Mouse (Mus musculus) stomach, postnatal 0 days (tissue): ENCODE results near the gene Slain2. TPM values are rescaled to one million over a fixed set of nuclear protein-coding genes. Genes with fewer than 3 reads are reported as not detected.
A peak's percentile ranks its signal among the peaks of the same experiment; 100 is the strongest.

Source experiments
- ATAC-seq: fragments of 200-750 bp; cut with Nextera tagmentation; 2 replicates; pipeline ENCODE4 v1.8.0; 2017; ENCODE audit not compliant: low FRiP score, low TSS enrichment
- DNase-seq: peaks from one replicate; pipeline ENCODE4 v3.0.0-alpha.2; 2016; ENCODE audit warnings: low spot score
- H3K27ac ChIP-seq: fragments of 300-500 bp; sonication (generic); replicated peaks from 2 replicates; pipeline ENCODE4 v1.5.1; 2014; ENCODE audit warnings: mild to moderate bottlenecking, control low read depth
- H3K27me3 ChIP-seq: fragments of 300-500 bp; sonication (generic); 2 replicates; pipeline ENCODE4 v1.6.1; 2014; ENCODE audit warnings: low read length; ENCODE audit not compliant: control insufficient read depth, insufficient read depth
- H3K36me3 ChIP-seq: fragments of 300-500 bp; sonication (generic); 2 replicates; pipeline ENCODE4 v1.6.1; 2014; ENCODE audit warnings: low read length, mixed read lengths; ENCODE audit not compliant: control insufficient read depth, insufficient read depth
- H3K4me1 ChIP-seq: fragments of 300-500 bp; sonication (generic); replicated peaks from 2 replicates; pipeline ENCODE4 v1.6.1; 2014; ENCODE audit warnings: antibody characterized with exemption; ENCODE audit not compliant: control insufficient read depth, insufficient read depth
- H3K4me2 ChIP-seq: fragments of 300-500 bp; sonication (generic); replicated peaks from 2 replicates; pipeline ENCODE4 v1.6.1; 2014; ENCODE audit warnings: low read depth, mild to moderate bottlenecking, control low read depth, moderate library complexity
- H3K4me3 ChIP-seq: fragments of 300-500 bp; sonication (generic); 2 replicates; pipeline ENCODE4 v1.5.1; 2014; ENCODE audit warnings: low read depth, low read length, control low read depth
- H3K9ac ChIP-seq: fragments of 300-500 bp; sonication (generic); 2 replicates; pipeline ENCODE4 v1.6.1; 2014; ENCODE audit warnings: mild to moderate bottlenecking, low read length, control low read depth, mixed read lengths
- H3K9me3 ChIP-seq: fragments of 300-500 bp; sonication (generic); 2 replicates; pipeline ENCODE4 v1.6.1; 2016; ENCODE audit warnings: low read length; ENCODE audit not compliant: control insufficient read depth
- CTCF ChIP-seq: IDR thresholded peaks from 2 replicates; pipeline ENCODE4 v1.5.1; 2016; ENCODE audit warnings: antibody characterized with exemption, low read depth, mild to moderate bottlenecking, moderate library complexity
- EP300 ChIP-seq: optimal IDR thresholded peaks from 2 replicates; pipeline ENCODE3; 2016; ENCODE audit warnings: antibody characterized with exemption
- WGBS: fragments of 180-500 bp; shearing (Covaris S2); extraction: QIAGEN DNeasy Blood & Tissue Kit; methylation state at CpG from one replicate; pipeline ENCODE4 v1.1.7; 2014; 5-methylcytosine and 5-hydroxymethylcytosine counted together
- polyA plus RNA-seq: library from polyadenylated mRNA; unstranded; fragments of >200 nt; fragmentation: Nextera tagmentation; extraction: Ambion mirVana; gene quantifications from 2 replicates; pipeline ENCODE4 v1.2.1, GENCODE M21; 2015

The Slain2 gene
- polyA plus RNA-seq, 1 experiment from 2014 or later, result 10.0 TPM

- Histone ChIP-seq H3K4me1 (no peaks in the 10 kb centered on the region), H3K27ac (no peak overlapping the region), H3K9ac (no peak overlapping the region), H3K4me2 (no peak overlapping the region), H3K9me3 (no peaks in the 10 kb centered on the region), H3K27me3 (no peaks in the 10 kb centered on the region), H3K4me3 (no peak overlapping the region), H3K36me3 (no peaks in the 10 kb centered on the region)
- WGBS, result 80% methylated on average over 6 of the region's 6 CpGs
- ATAC-seq (no peak), DNase-seq (no peak)
- TF ChIP-seq EP300 (no peak), CTCF (no peak)
These were observed 6.7 kb upstream of the Slain2 start for GRCm38 (mm10) chr5:72907402-72907801.

- WGBS, result 84% methylated on average over 8 of the region's 8 CpGs
- DNase-seq, result no peak
- H3K27me3 ChIP-seq, result no peaks in the 10 kb centered on the region
- H3K27ac ChIP-seq, result no peak overlapping the region
- H3K9ac ChIP-seq, result no peak overlapping the region
- no peaks in the 10 kb centered on the region for H3K4me1 ChIP-seq
- no peak for ATAC-seq
- H3K4me3 ChIP-seq, result no peak overlapping the region
- no peaks in the 10 kb centered on the region for H3K36me3 ChIP-seq
- H3K4me2 ChIP-seq, result no peak overlapping the region
- H3K9me3 ChIP-seq, result no peaks in the 10 kb centered on the region
- TF ChIP-seq CTCF (no peak), EP300 (no peak)
These were observed 5.7 kb upstream of the Slain2 start for GRCm38 (mm10) chr5:72908324-72908936.

- Histone ChIP-seq H3K4me3 (no peak overlapping the region), H3K27me3 (no peaks in the 10 kb centered on the region), H3K27ac (no peak overlapping the region), H3K9me3 (no peaks in the 10 kb centered on the region), H3K4me1 (no peaks in the 10 kb centered on the region), H3K9ac (no peak overlapping the region), H3K4me2 (no peak overlapping the region), H3K36me3 (no peaks in the 10 kb centered on the region)
- ATAC-seq, result no peak
- DNase-seq, result no peak
- 76% methylated on average over 4 of the region's 4 CpGs for WGBS
- TF ChIP-seq CTCF (no peak), EP300 (no peak)
These were observed 4.7 kb upstream of the Slain2 start for GRCm38 (mm10) chr5:72909363-72909762.

- no peaks in the 10 kb centered on the region for H3K4me1 ChIP-seq
- TF ChIP-seq CTCF (no peak), EP300 (no peak)
- ATAC-seq (no peak), DNase-seq (no peak)
- H3K9me3 ChIP-seq, result no peaks in the 10 kb centered on the region
- H3K27ac ChIP-seq, result peak overlapping the region; percentile 67
- no peak overlapping the region for H3K4me2 ChIP-seq
- H3K27me3 ChIP-seq, result no peaks in the 10 kb centered on the region
- H3K36me3 ChIP-seq, result no peaks in the 10 kb centered on the region
- no peak overlapping the region for H3K9ac ChIP-seq
- WGBS, result 90% methylated on average over 1 of the region's 1 CpGs
- H3K4me3 ChIP-seq, result no peak overlapping the region
These were observed 3.7 kb upstream of the Slain2 start for GRCm38 (mm10) chr5:72910373-72910772.

- Histone ChIP-seq H3K4me1 (peaks cover 1% of the 10 kb centered on the region; the same call in 1 of the 2 replicates), H3K36me3 (no peaks in the 10 kb centered on the region), H3K27me3 (no peaks in the 10 kb centered on the region), H3K9ac (no peak overlapping the region), H3K4me3 (no peak overlapping the region), H3K9me3 (no peaks in the 10 kb centered on the region), H3K4me2 (no peak overlapping the region), H3K27ac (no peak overlapping the region)
- WGBS, result 88% methylated on average over 3 of the region's 3 CpGs
- ATAC-seq (no peak), DNase-seq (no peak)
- no peak for TF ChIP-seq CTCF
- TF ChIP-seq EP300, result no peak
These were observed 2.8 kb upstream of the Slain2 start for GRCm38 (mm10) chr5:72911284-72911683.
